Mouse (Mus musculus) CH12.LX (cell line): ENCODE data around the gene Slc20a1.

Experiments
- BHLHE40 ChIP-seq: IDR thresholded peaks from 2 replicates; pipeline ENCODE4 v1.6.1; 2011; ENCODE audit warnings: mild to moderate bottlenecking, low read depth, low read length, improper control_type of control experiment
- CHD2 ChIP-seq: IDR thresholded peaks from 2 replicates; pipeline ENCODE4 v1.6.1; 2011; ENCODE audit warnings: low read length, improper control_type of control experiment
- CTCF ChIP-seq, 2 experiments: IDR thresholded peaks in 1 of 2; conservative IDR thresholded peaks in 1 of 2; 2 replicates each; pipeline ENCODE4 v1.5.1; 2011 to 2012; ENCODE audit warnings: low read depth in 2 of 2, low read length in 2 of 2, improper control_type of control experiment in 1 of 2, inconsistent platforms in 1 of 2, mild to moderate bottlenecking in 1 of 2, moderate library complexity in 1 of 2
- EP300 ChIP-seq: IDR thresholded peaks from 2 replicates; pipeline ENCODE4 v1.6.1; 2011; ENCODE audit warnings: low read length, improper control_type of control experiment
- ETS1 ChIP-seq: conservative IDR thresholded peaks from 2 replicates; pipeline ENCODE4 v1.6.1; 2012; ENCODE audit warnings: low read depth, mild to moderate bottlenecking, inconsistent platforms, low read length, improper control_type of control experiment, moderate library complexity
- KAT2A ChIP-seq: IDR thresholded peaks from 2 replicates; pipeline ENCODE4 v1.6.1; 2012; ENCODE audit warnings: low read length, improper control_type of control experiment, inconsistent platforms; ENCODE audit not compliant: insufficient replicate concordance
- MAX ChIP-seq: IDR thresholded peaks from 2 replicates; pipeline ENCODE4 v1.6.1; 2011; ENCODE audit warnings: low read length, improper control_type of control experiment
- MEF2A ChIP-seq: IDR thresholded peaks from 2 replicates; pipeline ENCODE4 v1.6.1; 2014; ENCODE audit warnings: low read depth, mild to moderate bottlenecking, inconsistent platforms, low read length, improper control_type of control experiment, borderline replicate concordance
- NRF1 ChIP-seq: IDR thresholded peaks from 2 replicates; pipeline ENCODE4 v1.6.1; 2014; ENCODE audit warnings: low read depth, mild to moderate bottlenecking, inconsistent platforms, low read length, improper control_type of control experiment, moderate library complexity
- POLR2A ChIP-seq: IDR thresholded peaks from 2 replicates; pipeline ENCODE4 v1.6.1; 2011; ENCODE audit warnings: low read depth, mild to moderate bottlenecking, improper control_type of control experiment, low read length
- POLR2AphosphoS2 ChIP-seq: IDR thresholded peaks from 2 replicates; pipeline ENCODE4 v1.6.1; 2011; ENCODE audit warnings: low read depth, low read length, improper control_type of control experiment
- TCF12 ChIP-seq: IDR thresholded peaks from 2 replicates; pipeline ENCODE4 v1.6.1; 2014; ENCODE audit warnings: low read depth, mild to moderate bottlenecking, inconsistent platforms, low read length, improper control_type of control experiment
- USF1 ChIP-seq: IDR thresholded peaks from 2 replicates; pipeline ENCODE4 v1.6.1; 2014; ENCODE audit warnings: low read depth, mild to moderate bottlenecking, inconsistent platforms, low read length, improper control_type of control experiment

DNA sequence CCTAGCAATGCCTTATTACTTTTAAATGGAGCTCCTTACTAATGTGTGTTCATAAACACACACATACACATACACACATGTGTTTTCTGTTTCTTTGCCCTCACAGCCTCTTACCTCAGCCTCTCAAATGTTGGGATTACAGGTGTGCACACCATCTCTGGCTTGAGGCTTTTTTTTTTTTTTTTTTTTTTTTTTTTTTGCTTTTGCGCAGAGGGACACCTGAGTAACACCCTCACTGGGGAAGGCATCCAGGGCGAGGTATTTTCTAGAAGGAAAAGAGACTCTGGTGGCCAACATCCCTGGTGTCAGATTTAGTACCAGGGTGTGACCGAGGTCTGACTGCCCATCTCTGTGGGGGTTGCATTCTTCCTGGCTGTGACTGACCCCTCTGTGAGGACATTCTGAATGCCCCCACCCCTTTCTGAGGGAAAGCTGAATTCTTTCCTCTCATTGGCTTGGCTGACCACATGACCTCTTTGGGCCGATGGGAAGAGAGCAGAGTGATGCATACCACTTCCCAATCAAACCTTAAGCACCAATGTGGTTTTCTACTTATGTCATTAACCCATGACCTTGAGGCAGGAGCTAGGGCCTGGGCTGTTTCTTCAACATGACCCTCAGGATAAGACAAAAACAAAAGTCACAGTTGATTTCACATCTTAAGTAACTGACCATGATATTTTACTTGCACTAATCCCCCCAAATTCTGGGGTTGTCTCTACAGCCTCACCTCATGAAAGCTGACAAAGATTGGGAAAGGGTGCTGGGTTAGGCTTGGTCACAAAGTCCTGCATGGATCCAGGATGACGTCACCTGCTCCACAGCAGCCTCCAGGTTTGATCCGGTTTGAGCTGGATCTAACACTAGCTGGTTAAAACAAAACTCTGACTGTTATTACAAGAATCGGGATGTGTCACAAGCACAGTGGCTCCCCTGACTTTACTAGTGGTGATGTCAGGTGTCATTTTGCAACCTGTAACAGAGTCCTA is 43.6 kb downstream of the Slc20a1 start:
- TF ChIP-seq POLR2A = no peak
- no peak for TF ChIP-seq MAX
- TF ChIP-seq MEF2A = no peak
- TF ChIP-seq EP300 = no peak
- no peak for TF ChIP-seq CTCF (conservative IDR thresholded peaks at IDR 0.05 in 1 of 2, IDR thresholded peaks at IDR 0.05 in 1 of 2; ENCODE audit: low read depth in 2 of 2, low read length in 2 of 2)
- no peak for TF ChIP-seq CHD2
- no peak for TF ChIP-seq POLR2AphosphoS2
- TF ChIP-seq ETS1 = no peak
- no peak for TF ChIP-seq TCF12
- TF ChIP-seq KAT2A = no peak
- no peak for TF ChIP-seq USF1
- TF ChIP-seq BHLHE40 = no peak
- TF ChIP-seq NRF1 = no peak
